In genomic region chr5:4495482-4495881, GRCm38 (mm10) we compare ENCODE assay signal across 10 mouse cellular contexts.
DNase-seq lines count a peak whose midpoint lies in the region; ATAC-seq and TF ChIP-seq lines count a peak whose summit lies in the region.
"Had no signal": no experiment of that assay in that cellular context is flagged by ENCODE, and none has a peak within 500 bp of the region (broad histone marks: within the 10 kb centered on the region; RNA-seq: fewer than 3 reads in every experiment).

No protein-coding gene starts in this region.

- no peak for TF ChIP-seq EP300 in stomach, postnatal 0 days (optimal IDR thresholded peaks at IDR 0.05)

- ATAC-seq in forebrain, embryonic 15.5 days (replicated peaks) = peak; percentile 46
- ATAC-seq in forebrain, embryonic 12.5 days (ENCODE audit: low FRiP score) = no peak
- ATAC-seq in stomach, embryonic 16.5 days (ENCODE audit: insufficient read depth, low FRiP score) = no peak
- no peak for ATAC-seq in stomach, postnatal 0 days (ENCODE audit: low FRiP score, low TSS enrichment)
- 0 out of 2 replicates have a peak, but pooled peaks have one; percentile 38 for ATAC-seq in hindbrain, embryonic 14.5 days (ENCODE audit: low FRiP score)
- ATAC-seq in liver, embryonic 11.5 days (replicated peaks; ENCODE audit: low FRiP score) = no peak

- H3K27ac ChIP-seq in forebrain, embryonic 15.5 days (replicated peaks) = no peak overlapping the region
- no peak overlapping the region for H3K27ac ChIP-seq in forebrain, embryonic 12.5 days
- H3K27ac ChIP-seq in stomach, embryonic 16.5 days (ENCODE audit: low read length) = peak overlapping the region; percentile 8; the same call in 1 of the 2 replicates
- no peak overlapping the region for H3K27ac ChIP-seq in stomach, postnatal 0 days (replicated peaks)
- H3K27ac ChIP-seq in hindbrain, embryonic 14.5 days = no peak overlapping the region
- H3K27ac ChIP-seq in liver, embryonic 11.5 days (ENCODE audit: low read depth, low read length) = no peak overlapping the region
- H3K27ac ChIP-seq: left cerebral cortex, adult 2 months; liver, embryonic 15.5 days had no signal

- H3K27me3 ChIP-seq in forebrain, embryonic 15.5 days = no peaks in the 10 kb centered on the region
- H3K27me3 ChIP-seq in forebrain, embryonic 12.5 days = peaks cover 16% of the 10 kb centered on the region; the same call in 1 of the 2 replicates
- H3K27me3 ChIP-seq in stomach, embryonic 16.5 days (ENCODE audit: control insufficient read depth, insufficient read depth, low read length) = no peaks in the 10 kb centered on the region
- H3K27me3 ChIP-seq in stomach, postnatal 0 days (ENCODE audit: control insufficient read depth, insufficient read depth, low read length) = no peaks in the 10 kb centered on the region
- no peaks in the 10 kb centered on the region for H3K27me3 ChIP-seq in hindbrain, embryonic 14.5 days (ENCODE audit: control insufficient read depth, insufficient read depth, low read length)
- H3K27me3 ChIP-seq in liver, embryonic 11.5 days (replicated peaks; ENCODE audit: control insufficient read depth, insufficient read depth, low read length) = no peaks in the 10 kb centered on the region
- H3K27me3 ChIP-seq: liver, embryonic 15.5 days had no signal

- no peak overlapping the region for H3K4me2 ChIP-seq in forebrain, embryonic 15.5 days (replicated peaks)
- H3K4me2 ChIP-seq in forebrain, embryonic 12.5 days = no peak overlapping the region
- no peak overlapping the region for H3K4me2 ChIP-seq in stomach, embryonic 16.5 days (ENCODE audit: low read depth, low read length)
- no peak overlapping the region for H3K4me2 ChIP-seq in stomach, postnatal 0 days (replicated peaks; ENCODE audit: low read depth)
- H3K4me2 ChIP-seq in hindbrain, embryonic 14.5 days (replicated peaks) = no peak overlapping the region
- no peak overlapping the region for H3K4me2 ChIP-seq in liver, embryonic 11.5 days
- H3K4me2 ChIP-seq: liver, embryonic 15.5 days had no signal

- no peaks in the 10 kb centered on the region for H3K9me3 ChIP-seq in forebrain, embryonic 15.5 days
- H3K9me3 ChIP-seq in forebrain, embryonic 12.5 days = no peaks in the 10 kb centered on the region
- no peaks in the 10 kb centered on the region for H3K9me3 ChIP-seq in stomach, embryonic 16.5 days (replicated peaks; ENCODE audit: control insufficient read depth, low read length)
- no peaks in the 10 kb centered on the region for H3K9me3 ChIP-seq in stomach, postnatal 0 days (ENCODE audit: control insufficient read depth, low read length)
- H3K9me3 ChIP-seq in hindbrain, embryonic 14.5 days (ENCODE audit: control insufficient read depth, low read length) = no peaks in the 10 kb centered on the region
- no peaks in the 10 kb centered on the region for H3K9me3 ChIP-seq in liver, embryonic 11.5 days (ENCODE audit: control insufficient read depth, low read length)
- H3K9me3 ChIP-seq: liver, embryonic 15.5 days had no signal

- WGBS in forebrain, embryonic 15.5 days = 44% methylated on average over 6 of the region's 6 CpGs
- WGBS in forebrain, embryonic 12.5 days = 46% methylated on average over 6 of the region's 6 CpGs
- 72% methylated on average over 6 of the region's 6 CpGs for WGBS in stomach, embryonic 16.5 days
- 63% methylated on average over 6 of the region's 6 CpGs for WGBS in stomach, postnatal 0 days
- WGBS in hindbrain, embryonic 14.5 days = 40% methylated on average over 6 of the region's 6 CpGs
- 66% methylated on average over 6 of the region's 6 CpGs for WGBS in liver, embryonic 11.5 days

- DNase-seq in stomach, postnatal 0 days (ENCODE audit: low spot score) = no peak
- DNase-seq in hindbrain, embryonic 14.5 days (ENCODE audit: low spot score) = no peak
- no peak for DNase-seq in kidney, adult 18-20 months
- DNase-seq in liver, embryonic 11.5 days (ENCODE audit: low spot score) = no peak
- no peak for DNase-seq in embryo, embryonic 10 days (ENCODE audit: low spot score)

- H3K4me3 ChIP-seq in forebrain, embryonic 15.5 days = no peak overlapping the region
- no peak overlapping the region for H3K4me3 ChIP-seq in forebrain, embryonic 12.5 days (replicated peaks)
- H3K4me3 ChIP-seq in stomach, embryonic 16.5 days (replicated peaks; ENCODE audit: low read length) = no peak overlapping the region
- no peak overlapping the region for H3K4me3 ChIP-seq in stomach, postnatal 0 days (ENCODE audit: low read depth, low read length)
- no peak overlapping the region for H3K4me3 ChIP-seq in hindbrain, embryonic 14.5 days (replicated peaks; ENCODE audit: low read length)
- H3K4me3 ChIP-seq in liver, embryonic 11.5 days (ENCODE audit: low read depth, low read length) = no peak overlapping the region
- H3K4me3 ChIP-seq: left cerebral cortex, adult 2 months; liver, embryonic 15.5 days had no signal

- no peaks in the 10 kb centered on the region for H3K36me3 ChIP-seq in forebrain, embryonic 15.5 days
- no peaks in the 10 kb centered on the region for H3K36me3 ChIP-seq in forebrain, embryonic 12.5 days (replicated peaks)
- no peaks in the 10 kb centered on the region for H3K36me3 ChIP-seq in stomach, embryonic 16.5 days (ENCODE audit: control insufficient read depth, insufficient read depth, low read length)
- H3K36me3 ChIP-seq in stomach, postnatal 0 days (ENCODE audit: control insufficient read depth, insufficient read depth, low read length) = no peaks in the 10 kb centered on the region
- H3K36me3 ChIP-seq in hindbrain, embryonic 14.5 days (replicated peaks; ENCODE audit: control insufficient read depth, insufficient read depth) = no peaks in the 10 kb centered on the region
- H3K36me3 ChIP-seq in liver, embryonic 11.5 days (ENCODE audit: control insufficient read depth, insufficient read depth, low read length) = no peaks in the 10 kb centered on the region
- H3K36me3 ChIP-seq: liver, embryonic 15.5 days had no signal

- no peak overlapping the region for H3K9ac ChIP-seq in forebrain, embryonic 15.5 days (replicated peaks)
- no peak overlapping the region for H3K9ac ChIP-seq in forebrain, embryonic 12.5 days
- H3K9ac ChIP-seq in stomach, embryonic 16.5 days (ENCODE audit: low read length) = no peak overlapping the region
- H3K9ac ChIP-seq in stomach, postnatal 0 days (ENCODE audit: low read length) = no peak overlapping the region
- H3K9ac ChIP-seq in hindbrain, embryonic 14.5 days = no peak overlapping the region
- H3K9ac ChIP-seq in liver, embryonic 11.5 days (ENCODE audit: low read depth, low read length) = no peak overlapping the region
- H3K9ac ChIP-seq: liver, embryonic 15.5 days had no signal

- H3K4me1 ChIP-seq in forebrain, embryonic 15.5 days = peaks cover 25% of the 10 kb centered on the region
- H3K4me1 ChIP-seq in forebrain, embryonic 12.5 days = peaks cover 34% of the 10 kb centered on the region
- H3K4me1 ChIP-seq in stomach, embryonic 16.5 days (ENCODE audit: control insufficient read depth, insufficient read depth, low read length) = peaks cover 23% of the 10 kb centered on the region
- H3K4me1 ChIP-seq in stomach, postnatal 0 days (replicated peaks; ENCODE audit: control insufficient read depth, insufficient read depth) = peaks cover 2% of the 10 kb centered on the region; the same call in 1 of the 2 replicates
- H3K4me1 ChIP-seq in hindbrain, embryonic 14.5 days (replicated peaks; ENCODE audit: control insufficient read depth, insufficient read depth, low read length) = peaks cover 17% of the 10 kb centered on the region
- no peaks in the 10 kb centered on the region; the same call in 1 of the 2 replicates for H3K4me1 ChIP-seq in liver, embryonic 11.5 days (replicated peaks; ENCODE audit: control insufficient read depth, insufficient read depth, low read length)
- H3K4me1 ChIP-seq: liver, embryonic 15.5 days had no signal

- TF ChIP-seq CTCF in stomach, postnatal 0 days (IDR thresholded peaks at IDR 0.05; ENCODE audit: low read depth) = no peak

Comparison
In these comparisons a context has a peak if more than half of its experiments do, and no peak if none do; other contexts are left out.
1. ATAC-seq: peak in forebrain, embryonic 15.5 days (single experiment) and hindbrain, embryonic 14.5 days (single experiment); none in forebrain, embryonic 12.5 days (single experiment), stomach, embryonic 16.5 days (single experiment), stomach, postnatal 0 days (single experiment) and liver, embryonic 11.5 days (single experiment).